Mouse (Mus musculus): ENCODE measurements around the gene Actg2. TPM values are rescaled to one million over a fixed set of nuclear protein-coding genes. Genes with fewer than 3 reads are reported as not detected.
A peak's percentile ranks its signal among the peaks of the same experiment; 100 is the strongest.

Gene Actg2
- polyA plus RNA-seq, 1 experiment from 2014 or later: 9.8 TPM

DNA sequence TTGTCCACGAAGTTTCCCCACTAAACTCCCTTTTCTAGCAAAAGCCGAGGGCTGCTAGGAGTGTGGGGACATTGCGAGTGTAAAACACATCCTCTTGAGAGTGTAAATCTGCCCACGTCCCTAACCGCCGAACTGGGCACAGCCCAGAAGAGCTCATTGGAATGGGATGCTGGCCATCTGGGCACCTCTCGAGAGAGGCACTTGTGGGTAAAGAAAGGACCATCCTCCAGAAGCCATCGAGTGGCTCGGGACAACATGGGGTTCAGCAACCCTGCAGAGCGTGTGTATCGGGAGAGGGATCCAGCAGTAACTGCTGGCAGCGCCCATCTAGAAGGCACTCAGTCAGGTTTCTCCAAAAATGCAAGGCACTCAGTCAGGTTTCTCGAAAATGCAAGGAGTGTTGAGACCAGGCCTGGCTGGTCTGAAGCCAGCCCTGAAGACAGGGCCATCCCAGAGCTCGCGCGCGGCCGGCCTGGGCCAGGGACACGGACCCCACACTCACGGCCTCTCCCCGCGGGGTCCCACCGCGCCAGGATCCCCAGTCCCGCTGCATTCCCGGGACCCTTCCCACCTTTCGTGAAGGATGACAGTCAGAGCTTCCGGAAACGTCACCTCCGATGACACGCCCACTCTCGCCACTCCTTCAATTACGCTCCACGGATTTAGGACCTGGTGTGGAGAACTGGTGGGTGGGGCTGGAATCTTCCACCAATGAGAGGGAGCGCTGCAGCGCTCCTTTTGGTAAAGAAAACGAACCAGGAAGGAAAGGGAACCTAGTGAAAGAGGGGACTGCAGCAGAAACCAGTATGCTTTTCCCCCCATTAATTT is 36.0 kb upstream of the Actg2 start:
- Histone ChIP-seq H3K27ac (ENCODE audit: low read length) (peak overlapping the region; percentile 57), H3K4me2 (ENCODE audit: low read depth, low read length) (peak overlapping the region; percentile 87), H3K27me3 (ENCODE audit: control insufficient read depth, insufficient read depth, low read depth, low read length) (peaks cover 2% of the 10 kb centered on the region; the same call in 1 of the 2 replicates), H3K9ac (ENCODE audit: low read depth, low read length) (peak overlapping the region; percentile 85), H3K4me1 (ENCODE audit: control insufficient read depth, low read depth, low read length) (peaks cover 13% of the 10 kb centered on the region), H3K9me3 (replicated peaks; ENCODE audit: control insufficient read depth, low read length) (no peaks in the 10 kb centered on the region), H3K36me3 (ENCODE audit: control insufficient read depth, insufficient read depth) (no peaks in the 10 kb centered on the region), H3K4me3 (ENCODE audit: low read depth, low read length) (peak overlapping the region; percentile 92)
- ATAC-seq (ENCODE audit: low read depth): peak; percentile 96
- WGBS (ENCODE audit: insufficient replicate concordance): 6% methylated on average over 37 of the region's 37 CpGs

DNA sequence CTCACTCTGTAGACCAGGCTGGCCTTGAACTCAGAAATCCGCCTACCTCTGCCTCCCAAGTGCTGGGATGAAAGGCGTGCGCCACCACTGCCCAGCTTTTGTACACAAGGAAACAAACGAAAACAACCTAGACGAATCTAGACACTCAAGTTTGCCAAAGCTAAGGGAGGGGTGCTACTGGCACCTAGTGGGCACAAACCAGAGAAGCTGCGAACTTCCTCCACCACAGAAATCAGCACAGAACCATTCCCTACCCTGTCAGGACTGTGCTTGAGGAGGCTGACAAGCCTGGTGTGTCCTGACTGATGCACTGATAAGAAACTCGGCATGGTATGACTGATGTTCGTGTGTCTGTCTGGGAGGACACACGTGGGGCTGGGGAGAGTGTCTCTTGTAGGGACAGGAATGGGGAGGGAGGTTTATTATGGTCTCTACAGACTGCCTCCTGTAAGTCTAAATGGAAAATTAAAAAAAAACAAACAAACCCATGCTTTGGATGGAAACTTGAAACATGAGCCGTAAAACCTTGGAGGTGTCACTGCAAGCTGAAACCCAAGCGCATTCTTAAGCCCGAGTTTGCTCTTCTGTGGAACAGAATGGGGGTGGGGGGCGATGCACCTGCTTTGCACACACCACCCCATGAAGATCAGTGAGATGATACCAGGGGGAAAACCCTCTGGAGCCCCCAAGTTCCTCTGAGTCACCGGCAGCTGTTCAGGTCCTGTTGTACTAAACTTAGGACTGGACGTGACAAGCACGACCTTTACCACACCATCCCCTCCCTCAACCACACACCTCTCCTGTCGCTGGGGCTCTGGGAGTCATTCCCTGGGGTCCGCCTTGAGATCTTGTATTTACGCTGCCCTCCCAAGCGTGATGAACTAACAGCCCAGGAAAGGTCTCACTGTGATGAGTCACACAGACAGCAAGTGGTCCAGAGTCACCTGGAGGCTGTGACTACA is 33.1 kb upstream of the Actg2 start:
- H3K4me2 ChIP-seq (ENCODE audit: low read depth, low read length): no peak overlapping the region
- H3K4me1 ChIP-seq (ENCODE audit: control insufficient read depth, low read depth, low read length): peaks cover 13% of the 10 kb centered on the region
- no peaks in the 10 kb centered on the region for H3K36me3 ChIP-seq (ENCODE audit: control insufficient read depth, insufficient read depth)
- H3K27me3 ChIP-seq (ENCODE audit: control insufficient read depth, insufficient read depth, low read depth, low read length): peaks cover under 1% of the 10 kb centered on the region; the same call in 1 of the 2 replicates
- ATAC-seq (ENCODE audit: low read depth): no peak
- H3K27ac ChIP-seq (ENCODE audit: low read length): no peak overlapping the region
- no peaks in the 10 kb centered on the region for H3K9me3 ChIP-seq (replicated peaks; ENCODE audit: control insufficient read depth, low read length)
- no peak overlapping the region for H3K9ac ChIP-seq (ENCODE audit: low read depth, low read length)
- H3K4me3 ChIP-seq (ENCODE audit: low read depth, low read length): no peak overlapping the region
- 62% methylated on average over 20 of the region's 20 CpGs for WGBS (ENCODE audit: insufficient replicate concordance)

DNA sequence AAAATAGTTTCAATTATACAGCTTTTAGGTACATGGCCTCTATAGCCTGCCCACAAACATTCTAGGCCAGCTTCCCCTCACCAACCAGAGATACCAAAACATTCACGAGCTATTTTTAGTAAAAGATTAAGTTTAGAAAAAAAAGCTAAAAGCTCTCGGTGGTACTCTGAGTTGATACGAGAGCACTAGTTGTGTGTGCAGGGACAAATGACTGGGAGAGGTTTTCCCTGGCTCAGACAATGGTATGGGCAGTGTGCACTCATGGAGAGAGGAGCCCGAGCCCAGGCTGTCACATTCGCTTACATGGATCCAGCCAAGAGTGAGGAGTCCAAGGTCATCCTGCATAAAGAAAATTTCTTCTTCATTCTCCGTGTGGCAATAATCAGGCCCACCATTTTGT is 19.9 kb upstream of the Actg2 start:
- no peaks in the 10 kb centered on the region for H3K36me3 ChIP-seq (ENCODE audit: control insufficient read depth, insufficient read depth)
- H3K9ac ChIP-seq (ENCODE audit: low read depth, low read length): no peak overlapping the region
- H3K9me3 ChIP-seq (replicated peaks; ENCODE audit: control insufficient read depth, low read length): no peaks in the 10 kb centered on the region
- no peak for ATAC-seq (ENCODE audit: low read depth)
- no peaks in the 10 kb centered on the region for H3K4me1 ChIP-seq (ENCODE audit: control insufficient read depth, low read depth, low read length)
- 60% methylated on average over 6 of the region's 6 CpGs for WGBS (ENCODE audit: insufficient replicate concordance)
- no peak overlapping the region for H3K27ac ChIP-seq (ENCODE audit: low read length)
- no peak overlapping the region for H3K4me3 ChIP-seq (ENCODE audit: low read depth, low read length)
- no peak overlapping the region for H3K4me2 ChIP-seq (ENCODE audit: low read depth, low read length)
- H3K27me3 ChIP-seq (ENCODE audit: control insufficient read depth, insufficient read depth, low read depth, low read length): no peaks in the 10 kb centered on the region

DNA sequence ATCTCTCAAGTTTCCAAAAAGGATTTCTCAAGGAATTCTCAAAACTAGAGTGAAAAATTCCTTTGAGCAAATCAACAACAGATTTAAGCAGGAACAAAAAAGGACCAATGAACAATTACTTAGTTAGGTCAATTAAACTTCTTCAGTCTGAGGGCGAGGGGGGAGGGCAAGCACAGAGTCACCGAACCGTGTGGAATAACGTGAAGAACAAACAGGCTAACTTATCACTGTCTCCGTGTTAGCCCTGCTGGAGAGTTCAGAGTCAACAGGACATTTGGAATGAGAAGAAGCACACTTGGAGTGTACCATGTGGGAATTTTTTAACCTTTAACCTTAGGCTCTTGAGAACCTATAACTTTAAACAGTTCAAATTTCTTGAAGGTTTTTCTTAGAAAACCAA is 12.3 kb upstream of the Actg2 start:
- Histone ChIP-seq H3K4me1 (ENCODE audit: control insufficient read depth, low read depth, low read length) (no peaks in the 10 kb centered on the region), H3K27me3 (ENCODE audit: control insufficient read depth, insufficient read depth, low read depth, low read length) (no peaks in the 10 kb centered on the region), H3K9me3 (replicated peaks; ENCODE audit: control insufficient read depth, low read length) (no peaks in the 10 kb centered on the region), H3K4me3 (ENCODE audit: low read depth, low read length) (no peak overlapping the region), H3K9ac (ENCODE audit: low read depth, low read length) (no peak overlapping the region), H3K36me3 (ENCODE audit: control insufficient read depth, insufficient read depth) (no peaks in the 10 kb centered on the region), H3K4me2 (ENCODE audit: low read depth, low read length) (no peak overlapping the region), H3K27ac (ENCODE audit: low read length) (no peak overlapping the region)
- ATAC-seq (ENCODE audit: low read depth): no peak
- 69% methylated on average over 5 of the region's 5 CpGs for WGBS (ENCODE audit: insufficient replicate concordance)

DNA sequence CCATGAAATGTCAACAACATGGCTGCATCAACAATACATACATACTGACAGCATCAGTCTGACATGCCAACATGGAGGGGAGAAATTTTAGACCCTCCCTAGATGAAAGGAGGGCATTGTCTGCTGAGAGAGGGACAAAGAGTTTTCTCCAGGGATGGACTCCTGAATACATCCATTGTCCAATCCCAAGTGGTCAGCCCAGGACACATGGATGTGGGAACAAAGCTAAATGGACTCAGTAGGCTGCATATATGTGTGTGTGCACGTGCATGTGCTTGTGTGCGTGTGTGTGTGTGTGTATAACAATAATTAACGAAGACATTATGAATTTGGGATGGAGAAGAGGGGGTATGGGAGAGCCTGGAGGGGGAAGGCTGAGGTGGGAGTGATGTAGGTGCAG is 9.7 kb upstream of the Actg2 start:
- Histone ChIP-seq H3K4me1 (ENCODE audit: control insufficient read depth, low read depth, low read length) (no peaks in the 10 kb centered on the region), H3K4me2 (ENCODE audit: low read depth, low read length) (no peak overlapping the region), H3K27ac (ENCODE audit: low read length) (no peak overlapping the region), H3K9ac (ENCODE audit: low read depth, low read length) (no peak overlapping the region), H3K9me3 (replicated peaks; ENCODE audit: control insufficient read depth, low read length) (no peaks in the 10 kb centered on the region), H3K27me3 (ENCODE audit: control insufficient read depth, insufficient read depth, low read depth, low read length) (no peaks in the 10 kb centered on the region), H3K36me3 (ENCODE audit: control insufficient read depth, insufficient read depth) (no peaks in the 10 kb centered on the region), H3K4me3 (ENCODE audit: low read depth, low read length) (no peak overlapping the region)
- WGBS (ENCODE audit: insufficient replicate concordance): 65% methylated on average over 3 of the region's 3 CpGs
- no peak for ATAC-seq (ENCODE audit: low read depth)

DNA sequence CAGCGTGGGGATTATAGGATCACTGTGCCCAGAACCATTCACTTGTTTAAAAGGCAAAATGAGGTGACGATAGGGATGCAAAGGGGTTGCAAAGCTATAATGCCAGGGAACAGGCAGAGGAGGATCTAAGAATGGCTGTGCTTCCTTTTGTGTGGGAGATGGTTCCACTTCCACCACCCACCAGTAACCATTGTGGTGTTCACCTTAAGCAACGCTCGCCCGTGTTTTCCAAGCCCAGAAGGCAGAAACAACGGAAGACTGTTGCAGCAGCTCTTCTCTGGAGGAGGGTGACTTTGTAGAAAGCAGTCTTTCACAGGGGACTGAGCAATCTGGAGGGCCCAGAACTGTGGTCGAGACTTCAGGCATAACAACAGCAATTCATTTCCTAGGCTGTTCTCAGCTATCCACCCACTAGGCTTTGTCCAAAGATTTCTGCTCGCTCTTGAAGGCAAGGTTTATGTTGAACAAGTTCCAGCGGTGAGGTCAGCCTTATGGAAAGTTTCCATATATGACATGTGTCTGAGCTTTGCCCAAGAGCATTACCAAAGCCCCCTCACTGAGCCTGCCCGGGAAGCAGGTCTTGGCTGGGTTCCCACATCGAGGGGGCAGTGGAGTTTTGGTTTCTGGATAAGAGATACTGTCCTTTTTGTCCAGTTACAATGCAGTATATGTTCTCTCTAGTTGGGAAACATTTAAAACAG is 5.8 kb upstream of the Actg2 start:
- Histone ChIP-seq H3K27ac (ENCODE audit: low read length) (no peak overlapping the region), H3K9me3 (replicated peaks; ENCODE audit: control insufficient read depth, low read length) (no peaks in the 10 kb centered on the region), H3K4me2 (ENCODE audit: low read depth, low read length) (no peak overlapping the region), H3K4me3 (ENCODE audit: low read depth, low read length) (no peak overlapping the region), H3K9ac (ENCODE audit: low read depth, low read length) (no peak overlapping the region), H3K36me3 (ENCODE audit: control insufficient read depth, insufficient read depth) (no peaks in the 10 kb centered on the region), H3K4me1 (ENCODE audit: control insufficient read depth, low read depth, low read length) (no peaks in the 10 kb centered on the region), H3K27me3 (ENCODE audit: control insufficient read depth, insufficient read depth, low read depth, low read length) (no peaks in the 10 kb centered on the region)
- 62% methylated on average over 11 of the region's 11 CpGs for WGBS (ENCODE audit: insufficient replicate concordance)
- no peak for ATAC-seq (ENCODE audit: low read depth)

DNA sequence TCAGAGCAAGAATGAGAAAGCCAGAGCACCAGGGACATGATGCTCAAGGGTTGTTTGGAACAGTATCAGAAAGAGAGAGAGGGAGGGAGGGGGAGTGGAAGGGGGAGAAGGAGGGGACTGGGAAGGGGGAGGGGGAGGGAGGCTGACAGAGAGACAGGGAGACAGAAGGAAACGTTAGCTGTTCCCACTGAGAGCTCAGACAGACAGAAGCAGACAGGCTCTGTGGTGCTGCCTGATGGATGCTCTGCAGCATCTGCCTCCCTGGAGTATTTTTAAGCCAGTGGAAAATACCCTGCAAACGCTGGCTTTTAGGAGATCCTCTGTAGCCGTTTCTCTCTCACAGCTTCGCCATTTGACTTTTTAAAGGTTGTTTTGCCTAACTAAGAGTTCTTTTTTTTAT is 4.0 kb upstream of the Actg2 start:
- WGBS (ENCODE audit: insufficient replicate concordance): 37% methylated on average over 4 of the region's 4 CpGs
- ATAC-seq (ENCODE audit: low read depth): no peak
- Histone ChIP-seq H3K9ac (ENCODE audit: low read depth, low read length) (no peak overlapping the region), H3K4me2 (ENCODE audit: low read depth, low read length) (no peak overlapping the region), H3K4me3 (ENCODE audit: low read depth, low read length) (no peak overlapping the region), H3K36me3 (ENCODE audit: control insufficient read depth, insufficient read depth) (no peaks in the 10 kb centered on the region), H3K9me3 (replicated peaks; ENCODE audit: control insufficient read depth, low read length) (no peaks in the 10 kb centered on the region), H3K27me3 (ENCODE audit: control insufficient read depth, insufficient read depth, low read depth, low read length) (no peaks in the 10 kb centered on the region), H3K4me1 (ENCODE audit: control insufficient read depth, low read depth, low read length) (no peaks in the 10 kb centered on the region), H3K27ac (ENCODE audit: low read length) (no peak overlapping the region)

DNA sequence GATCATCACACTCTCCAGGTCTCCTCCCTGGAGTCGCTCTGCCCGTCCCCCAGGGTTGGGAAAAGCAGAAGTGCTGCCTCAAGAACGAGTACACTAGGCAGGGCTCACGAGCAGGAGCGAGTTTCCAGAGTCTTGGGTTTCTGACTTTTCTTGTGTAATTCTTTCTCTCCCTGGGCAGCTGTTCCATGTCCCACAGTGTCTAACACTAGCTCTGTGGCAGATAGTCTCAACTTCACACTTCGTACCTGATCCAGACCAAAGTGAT is 662 bp upstream of the Actg2 start:
- Histone ChIP-seq H3K9ac (ENCODE audit: low read depth, low read length) (no peak overlapping the region), H3K4me1 (ENCODE audit: control insufficient read depth, low read depth, low read length) (no peaks in the 10 kb centered on the region), H3K27me3 (ENCODE audit: control insufficient read depth, insufficient read depth, low read depth, low read length) (no peaks in the 10 kb centered on the region), H3K36me3 (ENCODE audit: control insufficient read depth, insufficient read depth) (no peaks in the 10 kb centered on the region), H3K27ac (ENCODE audit: low read length) (no peak overlapping the region), H3K4me2 (ENCODE audit: low read depth, low read length) (no peak overlapping the region), H3K9me3 (replicated peaks; ENCODE audit: control insufficient read depth, low read length) (no peaks in the 10 kb centered on the region), H3K4me3 (ENCODE audit: low read depth, low read length) (no peak overlapping the region)
- ATAC-seq (ENCODE audit: low read depth): no peak
- 24% methylated on average over 6 of the region's 6 CpGs for WGBS (ENCODE audit: insufficient replicate concordance)
